Mouse (Mus musculus) lung, postnatal 36 days (tissue): ENCODE results near the gene Med24.

Experiments
- DNase-seq: peaks from one replicate; pipeline ENCODE4 v3.0.0; 2022; ENCODE audit warnings: mixed read lengths

The Med24 gene

GRCm38 (mm10) chr11:98765421-98766309, 36.4 kb upstream of the Med24 start:
- peak; percentile 25 for DNase-seq

DNA sequence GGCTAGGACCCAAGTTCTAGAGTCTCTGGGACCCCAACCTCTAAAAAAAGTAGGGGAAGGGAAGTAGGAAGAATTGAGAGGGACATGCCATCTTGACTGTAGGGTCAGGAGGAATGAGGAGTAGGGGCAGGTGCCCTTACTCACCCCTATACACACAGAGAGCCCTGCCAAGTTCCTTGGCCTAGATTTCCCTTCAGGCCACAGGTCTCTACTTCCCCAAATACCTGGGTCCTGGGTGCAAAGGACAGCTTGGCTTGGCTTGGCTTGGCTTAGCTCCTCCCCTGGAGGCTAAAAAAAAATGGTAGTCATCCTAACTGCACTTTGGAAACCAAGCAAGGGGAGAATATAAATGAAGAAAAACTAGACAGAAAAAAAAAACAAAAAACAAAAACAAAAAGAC, 35.5 kb upstream of the Med24 start:
- DNase-seq, result no peak

DNA sequence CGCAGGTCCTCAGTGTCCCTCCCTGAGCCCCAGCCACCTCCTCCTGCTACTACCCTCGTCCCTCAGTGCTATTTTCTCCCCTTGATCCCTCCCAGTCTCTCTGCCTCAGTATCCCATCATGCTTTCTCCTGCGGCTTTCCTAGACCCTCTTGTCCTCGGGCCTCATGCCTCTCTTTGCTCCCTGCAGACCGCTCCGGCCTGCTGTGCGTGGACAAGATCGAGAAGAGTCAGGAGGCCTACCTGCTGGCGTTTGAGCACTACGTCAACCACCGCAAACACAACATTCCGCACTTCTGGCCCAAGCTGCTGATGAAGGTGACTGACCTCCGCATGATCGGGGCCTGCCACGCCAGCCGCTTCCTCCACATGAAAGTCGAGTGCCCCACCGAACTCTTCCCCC, 34.9 kb upstream of the Med24 start:
- DNase-seq, result no peak

- DNase-seq, result peak; percentile 14
Measured at GRCm38 (mm10) chr11:98763502-98763861, 34.2 kb upstream of the Med24 start.

GRCm38 (mm10) chr11:98762756-98763501, 33.7 kb upstream of the Med24 start:
- DNase-seq, result peak; percentile 90

- no peak for DNase-seq
Measured at GRCm38 (mm10) chr11:98761939-98762338, 32.7 kb upstream of the Med24 start.

DNA sequence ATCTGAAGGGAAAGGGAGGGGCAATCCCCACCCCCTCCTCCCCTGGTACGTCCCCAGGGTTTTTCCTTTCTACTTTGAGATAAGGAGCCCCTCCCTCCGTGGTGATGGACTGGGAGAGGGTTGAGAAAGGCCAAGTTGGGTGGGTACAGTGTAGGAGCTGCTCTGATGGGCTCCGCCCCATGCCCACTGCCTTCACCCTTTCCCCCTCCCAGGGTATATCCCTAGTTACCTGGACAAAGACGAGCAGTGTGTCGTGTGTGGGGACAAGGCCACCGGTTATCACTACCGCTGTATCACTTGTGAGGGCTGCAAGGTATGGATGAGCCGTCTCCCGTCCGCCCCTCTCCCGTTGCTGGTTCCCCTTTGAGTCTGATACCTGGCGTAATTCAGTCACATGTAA, 27.5 kb upstream of the Med24 start:
- no peak for DNase-seq

- no peak for DNase-seq
Measured at GRCm38 (mm10) chr11:98755726-98756380, 26.6 kb upstream of the Med24 start.

GRCm38 (mm10) chr11:98754621-98755181, 25.5 kb upstream of the Med24 start:
- DNase-seq, result peak; percentile 81

DNA sequence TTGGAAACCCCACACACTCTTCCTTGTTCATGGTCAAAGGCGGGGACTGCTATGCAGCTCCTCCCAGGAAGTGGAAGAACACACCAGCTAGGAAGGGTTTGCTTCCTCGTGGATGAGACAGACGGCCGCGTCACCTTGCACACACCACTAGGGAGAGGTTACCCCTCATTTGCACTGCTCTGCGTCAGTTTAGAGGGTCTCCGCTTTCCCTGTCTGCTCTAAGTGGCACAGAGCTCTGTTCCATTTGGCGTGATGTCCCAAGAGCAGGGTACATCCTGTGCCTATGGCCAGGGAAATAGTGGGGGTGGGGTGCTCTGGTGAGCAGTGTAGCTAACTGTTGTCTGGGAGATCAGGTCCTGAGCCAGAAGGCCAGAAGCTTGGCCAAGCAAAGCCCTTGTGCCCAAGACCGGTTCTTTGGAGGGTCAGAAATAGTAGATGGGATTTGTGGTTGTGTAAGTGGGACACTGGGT, 25.0 kb upstream of the Med24 start:
- DNase-seq, result peak; percentile 61

- no peak for DNase-seq
Measured at GRCm38 (mm10) chr11:98753264-98753663, 24.0 kb upstream of the Med24 start.

GRCm38 (mm10) chr11:98752562-98753140, 23.4 kb upstream of the Med24 start:
- DNase-seq, result no peak

GRCm38 (mm10) chr11:98751221-98751782, 22.1 kb upstream of the Med24 start:
- no peak for DNase-seq

GRCm38 (mm10) chr11:98750351-98751201, 21.3 kb upstream of the Med24 start:
- peak; percentile 84 for DNase-seq

DNA sequence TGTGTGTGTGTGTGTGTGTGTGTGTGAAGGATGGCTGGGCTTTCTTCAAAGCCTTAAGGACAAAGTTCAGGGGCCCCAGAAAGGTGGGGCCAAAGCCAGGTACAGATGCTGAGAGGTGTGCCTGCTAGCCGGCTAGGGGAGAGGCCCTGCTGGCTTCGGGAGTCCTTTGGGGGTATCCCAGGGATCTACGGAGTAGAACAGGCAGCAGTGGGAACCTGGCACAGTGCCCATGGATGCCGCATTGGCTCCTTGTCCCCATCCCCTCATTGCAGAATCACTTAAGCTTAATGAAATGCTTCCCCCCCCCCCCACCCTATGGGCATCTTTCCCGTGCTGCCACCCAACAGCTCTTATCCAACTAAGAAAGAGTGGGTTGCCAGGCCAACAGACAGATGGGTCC, 20.5 kb upstream of the Med24 start:
- DNase-seq, result no peak

GRCm38 (mm10) chr11:98748506-98749416, 19.5 kb upstream of the Med24 start:
- peak; percentile 88 for DNase-seq

- peak; percentile 39 for DNase-seq
Measured at GRCm38 (mm10) chr11:98747804-98748505, 18.7 kb upstream of the Med24 start.

- DNase-seq, result peak; percentile 89
Measured at GRCm38 (mm10) chr11:98746855-98747693, 17.8 kb upstream of the Med24 start.
